Mouse (Mus musculus) left cerebral cortex, postnatal 25 days (tissue): ENCODE measurements around the gene Kcnj10. TPM values are rescaled to one million over a fixed set of nuclear protein-coding genes. Genes with fewer than 3 reads are reported as not detected.

Experiments used
- DNase-seq, 2 experiments: peaks; one replicate each; pipeline ENCODE4 v3.0.0; 2022; ENCODE audit warnings: low spot score in 2 of 2, mixed read lengths in 1 of 2
- intact Hi-C: fragments of 180-260 bp; cut with DNase I; formaldehyde crosslinking; loops from one replicate; pipeline ENCODE4 v1.15.1; 2025
- total RNA-seq, 2 experiments: library from RNA; stranded (reverse); gene quantifications; 2 replicates each; pipeline ENCODE4 v1.2.3; 2021

Kcnj10 gene
- total RNA-seq, 2 experiments from 2014 or later, result 85.4 to 99.8 TPM

DNA sequence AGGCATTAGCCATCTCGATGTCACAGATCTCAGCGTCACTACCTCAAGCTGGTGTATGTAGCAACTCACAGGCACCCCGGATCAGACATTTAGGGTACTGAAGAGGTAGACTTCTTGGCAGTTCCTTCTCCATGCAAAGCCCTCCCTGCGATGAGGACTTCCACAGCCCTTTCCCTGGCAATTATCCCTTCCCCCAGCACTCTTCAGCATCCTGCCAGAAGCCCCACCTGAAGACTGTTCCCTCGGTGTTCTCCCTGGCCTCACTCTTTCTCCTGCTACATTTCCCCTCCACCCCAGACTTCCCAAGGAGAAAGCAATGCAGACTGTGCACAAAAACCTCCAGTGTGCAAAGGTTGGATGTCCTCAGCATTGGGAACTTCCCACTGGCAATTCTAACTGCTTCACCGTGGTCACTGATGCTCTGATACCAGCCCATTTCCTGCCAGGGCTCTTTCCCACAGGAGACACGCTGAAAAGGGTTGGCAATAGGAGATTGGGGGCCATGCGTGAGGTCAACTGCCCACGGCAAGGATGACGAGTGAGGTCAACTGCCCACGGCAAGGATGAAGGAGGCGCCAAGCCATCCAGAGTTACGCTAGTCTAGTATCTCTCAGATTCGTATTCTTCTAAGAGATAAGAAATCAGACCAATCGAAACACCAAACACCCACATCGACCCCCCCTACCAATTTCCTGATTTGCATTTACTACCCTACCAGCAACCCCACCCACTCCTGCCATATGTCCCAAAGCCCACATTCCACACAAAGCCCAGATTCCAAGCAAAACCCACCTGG lies 13.6 kb upstream of the Kcnj10 start:
- intact Hi-C loops, result loop anchor here (5.0 kb wide), 1 partner anchor 35 kb away; no protein-coding TSS in a partner anchor
- peak; percentile 53 to 91 for DNase-seq

DNA sequence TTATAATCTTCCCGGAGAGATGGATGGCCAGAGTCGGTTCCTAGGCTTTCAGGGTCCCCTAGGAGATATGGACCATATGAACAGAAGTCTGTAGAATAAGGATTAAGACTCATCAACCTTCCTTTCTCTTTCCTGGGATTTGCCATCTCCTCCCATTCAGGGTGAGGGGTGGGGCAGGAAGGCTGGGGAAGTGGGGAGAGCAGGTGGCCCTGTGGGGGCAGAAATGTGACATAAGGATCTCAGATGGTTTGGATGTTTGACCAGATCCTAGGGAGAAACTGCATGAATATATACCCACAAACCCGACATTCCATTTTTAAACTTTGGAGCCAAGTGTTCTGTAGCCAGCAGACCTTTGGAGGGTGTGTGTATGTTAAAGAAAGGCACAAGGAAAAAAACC lies 13.0 kb upstream of the Kcnj10 start:
- intact Hi-C loops, result loop anchor here (5.0 kb wide), 1 partner anchor 34 kb away; no protein-coding TSS in a partner anchor
- DNase-seq, result no peak

DNA sequence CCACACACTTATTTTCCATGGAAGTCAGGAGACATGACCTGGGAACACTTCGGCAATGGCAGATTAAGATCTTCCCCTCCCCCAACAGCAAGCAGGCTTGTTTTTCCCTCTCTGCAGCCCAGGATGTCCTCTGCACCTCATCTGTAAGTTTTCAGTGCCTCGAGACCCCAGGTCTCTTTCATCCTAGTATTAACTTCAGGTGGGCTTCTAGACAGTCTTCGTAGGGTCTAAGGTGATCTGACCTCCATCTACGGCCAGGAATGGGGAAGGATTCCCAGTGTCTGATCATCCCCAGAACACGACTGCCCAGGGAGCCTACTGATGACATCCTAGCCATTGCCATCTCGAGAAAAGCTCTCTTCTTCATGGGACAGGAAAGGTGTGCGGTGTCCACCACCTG lies 12.5 kb upstream of the Kcnj10 start:
- peak in 1 of 2 experiments; percentile 50 for DNase-seq
- intact Hi-C loops, result loop anchor here (5.0 kb wide), 1 partner anchor 34 kb away; no protein-coding TSS in a partner anchor

DNA sequence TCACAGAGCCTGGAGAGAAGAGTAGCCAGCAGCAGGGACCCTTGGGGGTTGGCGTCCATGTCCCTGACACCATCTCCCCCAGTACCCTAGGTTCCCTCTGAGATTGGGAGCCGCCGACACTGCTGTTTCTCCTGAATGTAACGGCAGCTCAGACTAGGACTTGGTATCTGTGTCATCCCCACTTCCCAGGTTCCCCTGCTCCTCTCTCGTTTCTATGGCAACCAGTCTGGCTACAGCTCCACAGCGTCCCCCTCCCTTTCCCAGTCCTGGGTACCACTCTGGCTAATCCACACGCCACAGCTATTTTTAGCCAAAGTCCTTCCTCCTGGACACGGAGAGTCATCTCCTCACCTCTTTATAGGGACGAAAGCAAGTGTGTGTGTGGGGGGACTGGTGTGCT lies 11.9 kb upstream of the Kcnj10 start, which contains the start of gene Kcnj9:
TSS of gene Kcnj9 (minus strand) at position 188 of the 400 bp plus-strand sequence.
- intact Hi-C loops, result loop anchor here (5.0 kb wide), 1 partner anchor 33 kb away; no protein-coding TSS in a partner anchor

DNA sequence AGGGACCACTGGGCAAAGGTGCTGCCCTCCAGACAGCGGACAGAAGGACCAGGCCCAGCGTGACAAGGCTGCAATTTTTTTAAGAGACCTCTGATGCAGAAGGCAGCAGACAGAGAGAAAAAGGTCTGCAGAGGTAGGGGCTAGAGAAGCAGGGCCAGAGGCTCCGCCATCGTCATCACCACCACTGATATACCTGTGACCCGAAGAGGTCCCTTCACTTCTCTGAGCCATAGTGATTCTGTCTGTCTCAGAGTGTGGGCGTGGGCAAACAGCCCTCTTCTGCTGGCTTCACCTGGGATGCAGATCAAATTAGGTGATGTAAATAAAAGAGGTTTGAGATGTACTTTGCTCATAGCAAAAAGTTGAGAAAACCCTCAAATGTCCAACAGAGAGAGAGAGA lies 11.4 kb upstream of the Kcnj10 start:
- intact Hi-C loops, result loop anchor here (5.0 kb wide), 1 partner anchor 33 kb away; no protein-coding TSS in a partner anchor
- no peak for DNase-seq

More for the DNA sequence above, 11.9 kb upstream of the Kcnj10 start, which contains the start of gene Kcnj9:
- peak; percentile 84 to 97 for DNase-seq

DNA sequence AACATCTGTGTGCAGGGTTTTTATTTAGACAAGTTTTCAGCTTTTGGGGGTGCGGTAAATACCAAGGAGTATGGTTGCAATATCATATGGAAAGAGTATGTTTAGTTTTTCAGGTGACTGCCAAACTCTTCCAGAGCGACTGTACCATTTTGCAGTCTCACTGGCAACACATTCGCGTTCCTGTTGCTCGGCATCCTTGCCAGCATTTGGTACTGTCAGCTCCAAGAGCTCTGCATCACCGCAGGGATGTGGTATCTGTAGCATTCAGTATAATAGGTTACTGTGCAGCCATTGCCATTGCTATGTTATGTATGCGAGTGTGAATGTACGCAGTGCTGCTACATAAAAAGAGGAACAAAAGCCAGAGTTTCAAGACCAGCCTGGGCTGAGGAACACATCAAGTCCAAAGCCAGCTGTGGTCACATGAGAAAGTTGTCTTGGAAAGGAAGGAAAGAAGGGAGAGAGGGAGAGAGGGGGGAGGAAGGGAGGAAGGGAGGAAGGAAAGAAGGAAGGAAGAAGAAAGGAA lies 9.5 kb upstream of the Kcnj10 start:
- DNase-seq, result peak; percentile 32 to 71
- intact Hi-C loops, result no loop called here

DNA sequence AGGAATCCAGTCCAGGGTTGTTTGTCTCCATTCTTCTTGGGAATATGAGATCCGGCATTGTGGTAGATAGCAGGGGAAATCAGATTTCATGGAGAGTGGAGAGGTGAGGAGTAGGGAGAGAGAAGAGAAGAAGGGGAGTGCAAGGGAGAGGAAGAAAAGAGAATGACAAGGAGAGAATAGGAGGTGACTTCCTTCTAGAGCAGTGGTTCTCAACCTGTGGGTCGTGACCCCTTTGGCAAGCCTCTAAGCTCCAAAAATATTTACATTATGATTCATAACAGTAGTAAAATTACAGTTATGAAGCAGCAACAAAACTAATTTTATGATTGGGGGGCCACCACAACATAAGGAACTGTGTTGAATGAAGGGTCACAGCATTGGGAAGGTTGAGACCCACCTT lies 8.1 kb upstream of the Kcnj10 start:
- no peak for DNase-seq
- intact Hi-C loops, result no loop called here

DNA sequence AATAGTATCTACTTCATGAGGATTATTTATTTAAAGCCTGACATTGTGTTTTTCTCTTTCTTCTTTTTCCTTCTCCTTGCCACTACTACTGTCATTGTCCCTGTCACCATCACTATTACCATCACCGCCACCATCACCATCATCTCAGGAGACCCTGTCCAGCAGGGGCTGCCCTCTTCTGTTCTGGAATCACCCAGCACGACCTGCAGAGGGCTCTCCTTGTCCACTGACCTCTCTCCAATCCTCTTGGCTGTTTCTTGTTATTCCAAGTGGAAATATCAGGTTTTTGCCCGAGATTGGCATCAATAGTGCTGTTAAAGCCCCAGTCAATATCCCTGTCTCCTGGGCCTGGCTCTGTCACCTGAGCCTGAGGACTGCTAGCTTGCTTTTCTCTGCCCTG lies 7.5 kb upstream of the Kcnj10 start:
- no peak for DNase-seq
- intact Hi-C loops, result no loop called here

DNA sequence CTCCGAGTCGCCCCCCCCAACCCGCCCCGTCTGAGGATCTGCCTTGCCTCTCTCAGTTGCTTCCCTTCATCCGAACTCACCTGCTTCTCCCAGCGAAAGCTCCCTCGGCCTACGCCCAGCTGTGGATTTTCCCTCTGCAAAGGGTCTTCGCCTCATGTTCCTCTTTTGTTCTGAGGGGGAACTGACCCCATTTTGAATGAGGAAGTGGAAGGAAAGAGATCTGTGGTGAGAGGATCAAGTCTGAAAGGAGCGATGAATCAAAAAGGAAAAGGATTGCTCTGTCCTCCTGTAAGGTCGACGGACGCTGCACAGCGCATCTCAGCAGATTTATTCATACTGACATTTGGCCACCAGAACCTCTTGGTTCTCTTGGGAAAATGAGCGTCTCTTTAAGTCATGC lies 5.2 kb upstream of the Kcnj10 start:
- no peak for DNase-seq
- intact Hi-C loops, result no loop called here

DNA sequence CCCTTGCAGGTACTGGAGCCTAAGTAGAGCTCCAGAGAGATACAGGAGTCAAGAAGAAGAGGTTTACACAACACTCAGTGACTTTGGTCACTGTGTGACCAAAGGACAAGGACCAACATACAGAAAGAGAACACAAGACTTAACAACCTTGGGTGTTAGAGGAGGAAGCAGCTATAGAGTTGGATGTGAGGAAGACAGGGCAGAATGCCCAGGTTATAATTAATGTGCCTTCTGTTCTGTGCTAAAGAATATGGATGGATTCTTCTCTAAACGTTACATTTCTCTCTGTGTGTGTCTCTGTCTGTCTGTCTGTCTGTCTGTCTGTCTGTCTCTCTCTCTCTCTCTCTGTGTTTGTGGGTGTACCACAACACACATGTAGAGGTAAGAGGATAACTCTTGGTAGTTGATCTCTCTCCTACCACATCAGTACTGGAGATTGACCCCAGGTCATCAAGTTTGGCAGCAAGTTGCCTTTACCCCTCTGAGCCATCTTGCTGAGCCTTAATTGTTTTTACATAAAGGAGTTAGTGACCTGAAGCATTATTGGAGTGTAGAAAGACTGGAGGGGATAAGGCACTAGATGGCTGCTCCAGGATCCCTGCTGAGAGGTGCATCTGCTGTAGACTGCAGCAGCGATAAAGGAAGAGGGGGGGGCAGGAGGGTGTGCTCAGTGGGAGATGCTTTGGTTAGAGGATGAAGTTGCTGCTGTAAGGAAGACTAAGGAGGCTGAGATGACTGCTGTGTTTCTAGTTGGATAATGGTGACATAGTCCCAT lies 3.4 kb upstream of the Kcnj10 start:
- peak in 1 of 2 experiments; percentile 30 for DNase-seq
- intact Hi-C loops, result no loop called here

DNA sequence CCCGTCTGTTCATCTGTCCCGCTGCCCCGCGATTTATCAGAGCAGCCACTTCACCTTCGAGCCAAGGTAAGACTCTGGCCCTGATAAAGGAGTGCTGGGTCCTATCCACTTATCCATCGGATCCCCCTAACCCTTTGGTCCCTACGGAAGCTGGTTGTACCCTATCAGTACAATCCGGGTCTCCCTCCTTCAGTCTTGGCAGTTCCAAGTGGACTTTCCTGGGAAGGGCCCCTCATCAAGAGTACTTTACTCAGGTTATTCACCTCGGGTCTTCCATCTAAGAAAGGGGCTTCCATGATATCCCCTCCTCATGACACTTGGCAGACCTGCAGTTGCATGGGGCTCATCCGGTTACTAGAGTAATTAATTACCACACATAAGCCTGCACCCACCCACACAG lies 376 bp downstream of the Kcnj10 start:
- intact Hi-C loops, result no loop called here
- DNase-seq, result no peak

DNA sequence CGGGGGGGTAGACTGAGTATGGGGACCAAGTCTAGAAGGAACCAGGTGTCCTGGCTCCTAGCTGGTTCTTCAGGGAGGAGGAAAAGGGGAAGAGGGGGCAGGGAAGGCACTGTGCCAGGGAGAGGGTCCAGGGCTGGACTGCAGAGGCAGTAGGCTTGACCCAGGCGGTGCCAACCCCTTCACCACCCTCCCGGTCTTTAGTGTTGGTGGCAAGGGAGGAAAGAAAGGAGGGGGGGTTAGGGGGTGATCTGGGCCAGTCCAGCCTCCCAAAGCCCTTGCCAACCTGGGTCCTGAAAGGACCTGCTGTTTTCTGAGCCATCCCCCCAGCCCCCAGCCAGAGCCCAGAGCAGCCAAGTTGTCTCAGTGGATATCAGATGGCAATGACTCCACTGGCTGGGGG lies 1.7 kb downstream of the Kcnj10 start:
- DNase-seq, result peak; percentile 51 to 78
- intact Hi-C loops, result no loop called here

DNA sequence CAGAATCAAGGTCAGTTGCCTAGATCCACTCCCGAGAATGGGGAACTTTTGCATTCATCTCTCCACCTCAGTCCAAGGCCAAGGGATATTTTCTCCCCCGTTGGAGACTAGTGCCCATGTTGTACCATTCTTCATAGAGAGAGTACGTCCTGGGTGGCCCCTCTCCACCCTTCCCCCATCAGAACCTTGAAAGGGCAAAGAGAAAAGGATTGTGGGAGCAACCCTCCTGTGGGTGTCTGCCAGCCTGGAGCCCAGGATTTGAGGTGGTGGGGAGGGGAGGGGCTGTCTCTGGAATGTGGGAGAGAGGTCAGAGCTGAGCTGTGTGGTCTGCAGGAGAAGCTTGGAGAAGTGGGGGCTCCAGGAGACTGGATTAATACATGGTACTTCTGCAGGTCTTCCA lies 2.9 kb downstream of the Kcnj10 start:
- DNase-seq, result peak in 1 of 2 experiments; percentile 34
- intact Hi-C loops, result no loop called here

DNA sequence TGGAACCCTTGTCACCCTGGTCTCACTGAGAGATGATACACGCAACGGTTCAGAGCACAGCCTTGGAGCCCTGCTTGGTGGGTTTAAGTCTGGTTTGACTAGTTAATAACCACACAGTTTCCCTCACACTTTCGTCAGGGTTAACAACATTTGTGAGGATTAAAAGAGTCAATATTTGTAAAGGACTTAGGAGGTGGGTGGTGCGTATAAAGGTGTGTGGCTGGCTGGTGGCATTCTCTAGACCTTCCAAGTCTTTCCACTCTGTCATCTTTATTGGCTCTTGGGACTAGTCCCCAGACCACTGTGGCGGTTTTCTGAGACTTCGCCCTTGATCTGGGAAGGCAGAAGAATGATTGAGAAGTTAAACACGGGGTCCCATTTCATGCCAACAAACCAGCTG lies 3.8 kb downstream of the Kcnj10 start:
- intact Hi-C loops, result no loop called here

DNA sequence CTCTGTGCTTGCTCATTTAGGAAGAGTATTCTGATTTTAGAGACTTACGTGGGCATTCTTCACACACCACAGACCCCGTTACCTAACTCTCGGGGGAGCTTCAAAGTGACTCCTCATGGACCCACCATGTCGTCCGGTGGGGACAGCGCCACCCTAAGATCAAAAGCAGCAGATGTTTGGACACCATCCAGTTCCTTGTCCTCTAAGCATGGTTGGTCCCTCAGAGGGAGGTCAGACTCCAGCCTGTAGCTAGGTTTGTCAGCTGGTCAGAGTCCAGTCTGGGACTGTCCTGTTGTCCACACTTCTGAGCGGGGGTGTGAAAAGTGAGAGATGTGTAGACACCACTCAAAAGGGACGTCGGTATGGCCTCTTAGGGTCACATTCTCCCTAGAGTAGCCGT lies 5.7 kb downstream of the Kcnj10 start:
- no peak for DNase-seq

More for the DNA sequence above, 3.8 kb downstream of the Kcnj10 start:
- DNase-seq, result no peak

DNA sequence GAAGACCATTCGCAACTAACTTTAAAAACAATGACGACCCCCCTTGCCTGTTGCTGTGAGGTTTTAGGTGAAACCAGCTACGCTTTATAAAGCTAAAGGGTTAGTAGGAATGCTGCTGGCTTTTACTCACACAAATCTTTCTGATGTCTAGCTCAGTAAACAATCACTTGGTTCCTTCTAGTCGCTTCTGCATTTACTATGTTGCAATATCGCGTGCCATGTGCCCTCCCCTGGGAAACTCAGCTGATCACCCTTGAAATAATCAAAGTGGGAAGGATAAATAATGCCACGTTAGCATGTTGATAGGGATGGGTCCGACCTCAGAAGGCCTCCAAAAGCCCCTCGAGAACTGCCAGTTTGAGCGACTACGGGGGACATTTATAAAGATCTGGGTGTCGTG lies 6.4 kb downstream of the Kcnj10 start:
- no peak for DNase-seq
- intact Hi-C loops, result no loop called here

More for the DNA sequence above, 5.7 kb downstream of the Kcnj10 start:
- intact Hi-C loops, result no loop called here

DNA sequence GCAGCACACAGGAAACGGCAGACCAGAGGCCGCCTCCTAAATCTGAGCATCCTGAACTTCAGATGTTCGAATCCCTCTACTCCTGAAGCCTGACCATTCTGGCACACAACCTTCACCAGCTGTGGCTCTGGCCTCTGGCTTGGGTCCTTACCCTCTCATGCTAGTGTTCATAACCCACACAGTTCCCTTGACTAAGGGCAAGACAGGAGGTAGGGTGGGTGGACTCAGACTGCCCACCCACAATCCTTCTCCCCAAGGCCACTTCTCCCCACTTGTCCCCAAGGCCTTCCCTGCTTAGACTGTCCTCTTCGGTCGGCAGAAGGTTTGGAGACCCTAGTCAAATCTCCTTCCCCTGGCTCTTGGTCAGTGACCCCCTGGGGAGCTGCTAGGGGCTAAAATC lies 8.5 kb downstream of the Kcnj10 start:
- intact Hi-C loops, result no loop called here
- DNase-seq, result no peak

DNA sequence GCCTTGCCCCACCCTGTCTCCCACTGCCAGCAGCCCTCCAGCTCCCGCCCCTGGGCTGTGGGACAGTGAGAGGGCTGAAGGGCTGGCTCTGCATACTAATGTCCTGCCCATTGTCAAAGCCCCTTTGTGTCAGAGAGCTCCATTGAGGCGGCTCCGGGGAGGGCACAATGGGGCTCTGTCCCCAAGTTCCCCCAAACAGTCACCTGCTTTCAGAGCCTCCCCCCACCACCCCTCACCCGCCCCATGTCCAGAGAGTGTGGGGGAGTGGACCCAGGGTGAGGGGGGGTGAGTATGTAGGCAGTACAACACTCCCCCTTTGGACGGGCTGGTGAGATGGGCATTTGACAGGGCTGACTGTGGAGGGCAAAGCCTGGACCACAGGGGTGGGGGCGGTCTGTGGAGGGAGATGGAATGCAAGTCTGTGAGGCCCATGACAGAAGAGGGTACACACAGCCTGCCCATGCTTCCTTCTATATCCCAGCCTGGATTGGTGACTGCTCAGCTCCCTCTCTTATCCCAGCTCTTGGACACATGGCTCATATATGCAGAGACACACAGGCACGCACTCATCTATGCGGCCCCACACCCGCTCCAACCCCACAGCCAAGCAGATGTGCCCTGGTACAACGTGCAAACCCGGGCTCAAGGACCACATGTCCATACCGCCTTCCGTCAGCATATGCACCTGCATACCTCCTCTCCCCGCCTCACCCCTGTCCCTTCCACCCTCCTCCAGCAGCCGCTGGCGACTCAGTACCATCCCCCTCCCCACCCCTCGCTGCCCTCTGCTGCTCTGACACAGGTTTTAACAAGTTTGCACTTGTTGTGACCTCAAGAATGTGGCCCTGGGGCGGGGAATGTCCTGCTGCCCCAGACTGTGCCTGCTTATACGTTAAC lies 9.2 kb downstream of the Kcnj10 start:
- peak in 1 of 2 experiments; percentile 81 for DNase-seq
- intact Hi-C loops, result no loop called here

DNA sequence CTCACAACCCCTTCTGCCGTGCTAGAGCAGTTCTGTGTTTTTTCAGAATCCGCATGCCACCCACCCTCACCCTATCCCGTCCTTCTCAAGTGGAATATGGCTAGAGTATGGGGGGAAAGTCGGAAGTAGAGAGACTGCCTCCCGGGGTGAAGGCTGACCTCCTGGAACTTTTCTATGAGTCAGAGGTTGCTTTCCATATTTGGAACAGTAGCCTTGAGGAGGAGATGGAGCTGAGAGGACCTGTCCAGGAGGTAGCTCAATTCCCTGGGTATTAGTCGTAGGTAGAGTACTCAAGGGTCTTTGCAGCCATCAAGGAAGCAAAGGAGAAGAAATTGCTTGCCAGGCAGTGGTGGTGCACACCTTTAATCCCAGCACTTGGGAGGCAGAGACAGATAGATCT lies 11.0 kb downstream of the Kcnj10 start:
- intact Hi-C loops, result no loop called here
- DNase-seq, result no peak
